ENCODE assay signal across 8 mouse cellular contexts in genomic region chr11:100619485-100619975, GRCm38 (mm10). TPM values are rescaled to one million over a fixed set of nuclear protein-coding genes. Genes with fewer than 3 reads are reported as not detected.
DNase-seq lines count a peak whose midpoint lies in the region; ATAC-seq lines count a peak whose summit lies in the region.

No protein-coding gene starts in this region.

- peak; percentile 97 for ATAC-seq in hindbrain, embryonic 16.5 days

- H3K4me1 ChIP-seq in hindbrain, embryonic 16.5 days (ENCODE audit: control insufficient read depth, insufficient read depth, low read depth, low read length): peaks cover 21% of the 10 kb centered on the region

- H3K27ac ChIP-seq in hindbrain, embryonic 16.5 days (ENCODE audit: low read depth, low read length): peak overlapping the region; percentile 90
- peak overlapping the region; percentile 96 for H3K27ac ChIP-seq in macrophage

- WGBS in hindbrain, embryonic 16.5 days: 0% methylated on average over 39 of the region's 40 CpGs
- 0% methylated on average over 37 of the region's 40 CpGs for WGBS in macrophage (ENCODE audit: missing documents)

- peaks cover under 1% of the 10 kb centered on the region; the same call in 1 of the 2 replicates for H3K36me3 ChIP-seq in hindbrain, embryonic 16.5 days (ENCODE audit: control insufficient read depth, insufficient read depth, low read length)
- peaks cover 4% of the 10 kb centered on the region for H3K36me3 ChIP-seq in macrophage (ENCODE audit: inconsistent target)

- peaks cover 74% of the 10 kb centered on the region for H3K79me2 ChIP-seq in macrophage (ENCODE audit: inconsistent target)

- no peaks in the 10 kb centered on the region for H3K27me3 ChIP-seq in hindbrain, embryonic 16.5 days (replicated peaks; ENCODE audit: control insufficient read depth, insufficient read depth, low read length)

- peak; percentile 98 for DNase-seq in R1 (ENCODE audit: low read depth, low spot score)
- peak; percentile 96 to 97 for DNase-seq in cerebellum, postnatal 25 days
- DNase-seq in frontal cortex, postnatal 36 days (ENCODE audit: low spot score in 2 of 2): peak; percentile 98
- DNase-seq in left cerebral cortex, adult 18-20 months (ENCODE audit: low spot score in 2 of 2): peak; percentile 92 to 96
- DNase-seq in right cerebral cortex, adult 18-20 months: peak; percentile 97
- DNase-seq in urinary bladder, postnatal 10 days (ENCODE audit: low spot score): peak; percentile 72

- peak overlapping the region; percentile 82 for H3K4me2 ChIP-seq in hindbrain, embryonic 16.5 days (ENCODE audit: low read length)

- peak overlapping the region; percentile 90 for H3K9ac ChIP-seq in hindbrain, embryonic 16.5 days (ENCODE audit: low read depth, low read length)

- H3K9me3 ChIP-seq in hindbrain, embryonic 16.5 days (ENCODE audit: control insufficient read depth, low read length): no peaks in the 10 kb centered on the region

- H3K4me3 ChIP-seq in hindbrain, embryonic 16.5 days (ENCODE audit: low read length): peak overlapping the region; percentile 78
- peak overlapping the region; percentile 85 for H3K4me3 ChIP-seq in macrophage (ENCODE audit: inconsistent target)

RNA-seq across cellular contexts. Expression of gene Dnajc7, which starts 0.4 kb away (rescaled TPM):
- 290 and 293 TPM in 2 replicates for polyA plus RNA-seq in hindbrain, embryonic 16.5 days (2015; fragmentation: Nextera tagmentation; extraction: Ambion mirVana)
- total RNA-seq in left cerebral cortex, adult 18-20 months (2021): 100 to 1,000 TPM; 258 to 267 TPM
- 100 to 1,000 TPM; 165 to 694 (median 511) TPM for total RNA-seq in macrophage (2018; cell fraction: chromatin; rRNA removed)
- total RNA-seq in macrophage (2018; cell fraction: cytosol; rRNA removed): 100 to 1,000 TPM in 20 of 26 experiments, 10 to 100 TPM in 6; 82.7 to 154 (median 113) TPM
- total RNA-seq in macrophage (2018; cell fraction: nucleus; rRNA removed): 100 to 1,000 TPM; 124 to 407 (median 282) TPM
- polyA plus RNA-seq in macrophage (2018): 134 to 172 TPM (median 137 TPM) in 3 replicates

RNA-seq across cellular contexts. Expression of gene Nkiras2, which starts 0.5 kb away (rescaled TPM):
- polyA plus RNA-seq in hindbrain, embryonic 16.5 days (2015; fragmentation: Nextera tagmentation; extraction: Ambion mirVana): 99.1 and 103 TPM in 2 replicates
- 10 to 100 TPM; 11.7 to 13.0 TPM for total RNA-seq in left cerebral cortex, adult 18-20 months (2021)
- 10 to 100 TPM in 22 of 26 experiments, 1 to 10 TPM in 4; 4.4 to 64.4 (median 24.7) TPM for total RNA-seq in macrophage (2018; cell fraction: chromatin; rRNA removed)
- 10 to 100 TPM; 33.0 to 70.9 (median 60.9) TPM for total RNA-seq in macrophage (2018; cell fraction: cytosol; rRNA removed)
- 10 to 100 TPM; 11.7 to 72.5 (median 38.1) TPM for total RNA-seq in macrophage (2018; cell fraction: nucleus; rRNA removed)
- 44.7 to 60.7 TPM (median 47.9 TPM) in 3 replicates for polyA plus RNA-seq in macrophage (2018)

RNA-seq across cellular contexts. Expression of gene Cnp, which starts 44.8 kb away (rescaled TPM):
- 72.6 and 85.0 TPM in 2 replicates for polyA plus RNA-seq in hindbrain, embryonic 16.5 days (2015; fragmentation: Nextera tagmentation; extraction: Ambion mirVana)
- total RNA-seq in left cerebral cortex, adult 18-20 months (2021): 100 to 1,000 TPM in 1 of 2 experiments, 10 to 100 TPM in 1; 92.4 to 131 TPM
- total RNA-seq in macrophage (2018; cell fraction: chromatin; rRNA removed): 10 to 100 TPM in 5 of 26 experiments, 1 to 10 TPM in 19, under 1 TPM in 2; 0.87 to 13.2 (median 4.0) TPM
- 100 to 1,000 TPM in 1 of 26 experiments, 10 to 100 TPM in 25; 28.5 to 108 (median 51.6) TPM for total RNA-seq in macrophage (2018; cell fraction: cytosol; rRNA removed)
- 10 to 100 TPM in 22 of 26 experiments, 1 to 10 TPM in 4; 6.2 to 65.2 (median 21.2) TPM for total RNA-seq in macrophage (2018; cell fraction: nucleus; rRNA removed)
- polyA plus RNA-seq in macrophage (2018): 26.5 to 58.0 TPM (median 47.3 TPM) in 3 replicates

Comparison
In these comparisons a context has a peak if more than half of its experiments do, and no peak if none do; other contexts are left out.
1. Peak in every context shown above with its lines: DNase-seq, ATAC-seq, H3K4me3 ChIP-seq and H3K27ac ChIP-seq.